Mouse (Mus musculus): ENCODE measurements at regions not wholly inside any gene's neighbourhood (a gene's known extent, or its start where the extent isn't known, plus 50 kb on each side); places are given as distances from the start of the nearest gene placed in this dataset.

GRCm38 (mm10) chr10:118633429-118633828, 192.6 kb downstream of the Ifng start:
- TF ChIP-seq POLR2A (IDR thresholded peaks at IDR 0.05; ENCODE audit: insufficient read depth, low read depth, low read length): no peak
- no peak for TF ChIP-seq CTCF (IDR thresholded peaks at IDR 0.05)
- TF ChIP-seq EP300 (IDR thresholded peaks at IDR 0.05; ENCODE audit: insufficient read depth, low read depth, low read length): no peak
